Mouse (Mus musculus) erythroblast, embryonic 14.5 days (primary cell): ENCODE results near the gene Dkk2.

ENCODE experiments used
- GATA1 ChIP-seq: IDR thresholded peaks from 2 replicates; pipeline ENCODE4 v1.6.1; 2012; ENCODE audit warnings: low read length, inconsistent platforms, mixed read lengths
- TAL1 ChIP-seq: IDR thresholded peaks from 3 replicates; pipeline ENCODE4 v1.6.1; 2012; ENCODE audit warnings: low read length, inconsistent platforms, mixed read lengths

DNA sequence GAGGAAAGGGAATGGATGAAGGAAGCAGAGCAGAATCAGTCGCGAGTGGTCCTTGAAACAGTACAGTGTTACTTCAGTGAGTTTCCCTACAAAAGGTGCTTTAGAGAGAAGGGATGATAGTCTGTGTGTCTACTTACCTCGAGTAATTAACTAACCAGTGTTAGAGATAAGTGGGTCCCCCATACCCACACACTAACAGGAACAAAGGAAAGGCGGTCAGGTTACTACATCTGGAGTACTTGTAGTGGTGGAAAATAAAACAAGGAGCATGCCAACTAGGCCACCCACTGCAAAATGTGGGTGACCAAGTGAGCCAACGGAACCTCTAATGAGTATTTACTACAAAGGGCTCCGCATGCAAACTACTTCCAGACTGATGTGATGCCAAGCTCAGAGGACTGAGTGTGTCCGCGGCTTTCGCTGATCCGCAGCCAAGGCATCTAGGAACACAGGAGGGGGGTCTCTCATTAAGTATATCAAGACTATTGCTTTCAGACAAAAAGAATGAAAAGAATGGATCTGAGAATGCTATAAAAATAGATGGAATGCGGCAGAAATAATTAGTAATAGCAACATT lies 52.8 kb downstream of the Dkk2 start:
- TF ChIP-seq TAL1 (no peak), GATA1 (no peak)
